Mouse (Mus musculus): ENCODE data around the gene Gm6465.
"Not testable (repeated sequence)": the region's sequence is repeated elsewhere in the genome, so short reads cannot be mapped to it uniquely, and the experiment has no call there.

- TF ChIP-seq CTCF, EP300 (IDR thresholded peaks at IDR 0.05; ENCODE audit: low read depth): not testable (repeated sequence)
These were observed 12.6 kb downstream of the Gm6465 start for GRCm38 (mm10) chr5:11857909-11858308.
